Mouse (Mus musculus) heart, adult 10 weeks (tissue): ENCODE data around the gene Fam129c. TPM values are rescaled to one million over a fixed set of nuclear protein-coding genes. Genes with fewer than 3 reads are reported as not detected.

Experiments
- polyA plus RNA-seq: library from polyadenylated mRNA; stranded (reverse); fragments of 350-450 nt; fragmentation: Illumina TruSeq; extraction: RNeasy Lipid Tissue Mini Kit (QIAGEN cat#74804); gene quantifications from one replicate; pipeline ENCODE4 v1.2.3, GENCODE M21; 2014; ENCODE audit warnings: low read depth, low replicate concordance

Gene Fam129c
- polyA plus RNA-seq: 1.8 TPM

GRCm38 (mm10) chr8:71597451-71597850, at the start of gene Fam129c:
Fam129c (plus strand) TSS chr8:71597648.

GRCm38 (mm10) chr8:71558071-71558957, 39.1 kb upstream of the Fam129c start, which contains the start of gene Tmem221:
Tmem221 (minus strand) TSS chr8:71558871.

GRCm38 (mm10) chr8:71566501-71566900, 30.9 kb upstream of the Fam129c start, which contains the start of gene Nxnl1:
Nxnl1 (minus strand) TSS chr8:71566601.

DNA sequence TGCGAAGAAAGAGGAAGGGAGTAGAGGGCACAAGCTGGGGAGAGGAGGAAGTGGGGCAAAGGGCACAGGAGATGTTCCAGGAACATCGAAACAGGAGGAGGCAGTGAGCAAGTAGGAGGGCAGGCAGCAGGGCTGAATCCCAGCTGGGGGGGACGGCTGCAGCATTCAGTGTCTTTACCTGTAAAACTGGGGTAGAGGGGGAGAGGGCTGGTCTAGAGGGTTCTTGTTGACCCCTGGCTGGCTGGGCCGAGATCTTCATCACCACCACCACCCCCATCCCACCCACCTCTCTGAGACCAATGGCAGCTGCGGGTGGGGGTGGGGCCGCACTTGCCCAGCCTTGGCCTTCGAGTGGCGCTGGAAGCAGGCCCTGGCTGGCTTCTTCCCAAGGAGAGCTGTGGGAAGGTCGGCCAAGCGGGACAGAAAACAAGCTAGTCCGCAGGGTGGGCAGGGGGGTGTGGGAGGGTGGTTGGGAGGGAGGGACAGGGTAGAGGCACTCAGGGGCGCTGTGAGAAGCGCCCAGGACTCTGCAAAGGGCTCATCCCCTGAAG, 29.0 kb upstream of the Fam129c start, which contains the start of gene Slc27a1:
Slc27a1 (plus strand) TSS at position 496 of the 551 bp plus-strand sequence.

GRCm38 (mm10) chr8:71591471-71592373, 5.7 kb upstream of the Fam129c start, which contains the start of gene Pgls:
Pgls (plus strand) TSS chr8:71592176.

DNA sequence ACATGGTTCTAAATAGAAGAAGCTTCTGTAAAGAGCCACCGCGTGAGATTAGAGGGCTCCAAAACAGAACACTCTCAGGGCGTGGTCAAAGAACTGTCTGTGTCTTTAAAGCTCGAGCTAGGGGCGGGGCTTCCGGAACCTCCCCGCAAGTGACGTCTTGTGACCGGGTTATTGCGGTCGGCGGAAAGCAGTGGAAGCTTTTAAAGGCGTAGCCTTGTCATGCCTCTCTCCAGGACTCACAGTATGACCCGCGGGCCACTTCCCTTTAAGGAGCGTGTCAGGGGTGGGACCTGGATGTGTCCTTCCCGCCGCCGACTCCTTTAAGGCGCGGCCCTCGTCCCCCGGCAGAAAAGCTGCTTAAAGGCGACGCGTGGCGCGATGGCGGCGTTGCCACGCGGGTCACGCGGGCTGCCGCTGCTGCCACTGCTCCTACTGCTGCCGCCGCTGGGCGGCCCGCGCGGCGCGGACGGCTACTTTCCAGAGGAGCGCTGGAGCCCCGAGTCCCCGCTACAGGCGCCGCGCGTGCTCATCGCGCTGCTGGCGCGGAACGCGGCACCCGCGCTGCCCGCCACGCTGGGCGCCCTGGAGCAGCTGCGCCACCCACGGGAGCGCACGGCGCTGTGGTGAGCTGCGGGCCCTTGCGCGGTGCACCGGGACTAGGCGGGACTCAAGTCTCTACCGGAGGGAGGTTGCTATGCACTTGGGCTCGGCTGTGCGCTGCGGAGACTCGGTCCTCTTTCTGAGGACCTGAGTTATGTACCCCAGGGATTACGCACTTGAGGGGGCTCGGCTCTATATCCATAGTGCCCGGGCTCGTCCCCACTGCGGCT, 13.6 kb downstream of the Fam129c start, which contains the start of gene Colgalt1:
Colgalt1 (plus strand) TSS at position 177 of the 830 bp plus-strand sequence.

Other genes starting within 250 kb of the Fam129c start
- gene Use1, start 230.8 kb upstream of the Fam129c start, polyA plus RNA-seq: 174 TPM
- 9.2 TPM for gene Ocel1, start 226.3 kb upstream of the Fam129c start, polyA plus RNA-seq
- 35.0 TPM for gene Nr2f6, start 215.7 kb upstream of the Fam129c start, polyA plus RNA-seq
- 54.2 TPM for gene Ushbp1, start 201.8 kb upstream of the Fam129c start, polyA plus RNA-seq
- gene Babam1, start 200.8 kb upstream of the Fam129c start, polyA plus RNA-seq: 74.7 TPM
- gene Ankle1, start 191.6 kb upstream of the Fam129c start, polyA plus RNA-seq: not detected
- gene Abhd8, start 134.0 kb upstream of the Fam129c start, polyA plus RNA-seq: 21.8 TPM
- gene Mrpl34, start 132.7 kb upstream of the Fam129c start, polyA plus RNA-seq: 132 TPM
- 38.0 TPM for gene Dda1, start 128.4 kb upstream of the Fam129c start, polyA plus RNA-seq
- gene Ano8, start 111.7 kb upstream of the Fam129c start, polyA plus RNA-seq: 12.2 TPM
- gene Gtpbp3, start 109.5 kb upstream of the Fam129c start, polyA plus RNA-seq: 20.3 TPM
- 17.7 TPM for gene Plvap, start 85.9 kb upstream of the Fam129c start, polyA plus RNA-seq
- not detected for gene Ccdc194, start 71.9 kb upstream of the Fam129c start, polyA plus RNA-seq
- gene Bst2, start 60.2 kb upstream of the Fam129c start, polyA plus RNA-seq: 48.9 TPM
- 36.1 TPM for gene Mvb12a, start 54.7 kb upstream of the Fam129c start, polyA plus RNA-seq
- not detected for gene Tmem221, start 38.8 kb upstream of the Fam129c start, polyA plus RNA-seq
- not detected for gene Nxnl1, start 31.0 kb upstream of the Fam129c start, polyA plus RNA-seq
- 190 TPM for gene Slc27a1, start 28.8 kb upstream of the Fam129c start, polyA plus RNA-seq
- gene Pgls, start 5.5 kb upstream of the Fam129c start, polyA plus RNA-seq: 63.1 TPM
- gene Colgalt1, start 13.3 kb downstream of the Fam129c start, polyA plus RNA-seq: 40.4 TPM
- gene Unc13a, start 74.1 kb downstream of the Fam129c start, polyA plus RNA-seq: 0.81 TPM
- gene Jak3, start 78.6 kb downstream of the Fam129c start, polyA plus RNA-seq: 12.1 TPM
- 1.6 TPM for gene Insl3, start 91.6 kb downstream of the Fam129c start, polyA plus RNA-seq
- gene B3gnt3, start 104.1 kb downstream of the Fam129c start, polyA plus RNA-seq: 6.6 TPM
- gene Fcho1, start 128.1 kb downstream of the Fam129c start, polyA plus RNA-seq: 0.99 TPM